Mouse (Mus musculus): ENCODE data around the gene Sult4a1. TPM values are rescaled to one million over a fixed set of nuclear protein-coding genes. Genes with fewer than 3 reads are reported as not detected.

The Sult4a1 gene
- polyA plus RNA-seq, 2 experiments: 0.06 TPM; not detected in 1

DNA sequence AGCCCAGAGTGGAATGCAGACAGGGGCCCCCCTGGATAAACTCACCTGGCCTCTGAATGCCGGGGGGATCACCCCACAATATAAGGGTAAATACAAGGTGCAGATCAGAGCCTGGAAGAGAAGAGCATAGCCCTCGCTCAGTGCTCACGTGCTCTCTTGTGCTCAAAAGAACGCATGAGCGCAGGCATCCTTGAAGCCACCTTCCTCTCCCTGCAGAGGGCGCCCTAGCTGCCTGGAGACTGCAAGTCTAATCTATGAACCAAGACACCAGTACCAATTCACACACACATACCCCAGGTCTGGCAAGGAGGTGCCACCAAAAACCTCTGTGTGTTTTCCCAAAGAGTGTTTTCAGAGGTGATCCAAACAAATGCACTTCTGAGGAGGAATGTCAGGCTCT, 15.1 kb upstream of the Sult4a1 start:
- TF ChIP-seq CTCF (IDR thresholded peaks at IDR 0.05; ENCODE audit: low read depth) (peak; percentile 61), EP300 (IDR thresholded peaks at IDR 0.05; ENCODE audit: low read depth) (no peak)
- Histone ChIP-seq H3K4me2 (ENCODE audit: low read depth) (no peak overlapping the region), H3K36me3 (replicated peaks; ENCODE audit: control insufficient read depth, insufficient read depth, low read depth) (no peaks in the 10 kb centered on the region), H3K27me3 (ENCODE audit: control insufficient read depth, insufficient read depth, low read length) (no peaks in the 10 kb centered on the region), H3K9ac (replicated peaks) (no peak overlapping the region), H3K27ac (no peak overlapping the region), H3K4me1 (replicated peaks; ENCODE audit: control insufficient read depth in 2 of 2, insufficient read depth in 2 of 2, low read length in 1 of 2) (no peaks in the 10 kb centered on the region), H3K4me3 (ENCODE audit: insufficient read depth in 1 of 2, low read depth in 2 of 2, low read length in 2 of 2) (no peak overlapping the region), H3K9me3 (ENCODE audit: control insufficient read depth, low read length) (no peaks in the 10 kb centered on the region)
- 31% methylated on average over 6 of the region's 6 CpGs for WGBS (ENCODE audit: insufficient replicate concordance)
- DNase-seq (ENCODE audit: low read depth in 3 of 3, low spot score in 3 of 3) (no peak), ATAC-seq (ENCODE audit: insufficient read depth) (no peak)

DNA sequence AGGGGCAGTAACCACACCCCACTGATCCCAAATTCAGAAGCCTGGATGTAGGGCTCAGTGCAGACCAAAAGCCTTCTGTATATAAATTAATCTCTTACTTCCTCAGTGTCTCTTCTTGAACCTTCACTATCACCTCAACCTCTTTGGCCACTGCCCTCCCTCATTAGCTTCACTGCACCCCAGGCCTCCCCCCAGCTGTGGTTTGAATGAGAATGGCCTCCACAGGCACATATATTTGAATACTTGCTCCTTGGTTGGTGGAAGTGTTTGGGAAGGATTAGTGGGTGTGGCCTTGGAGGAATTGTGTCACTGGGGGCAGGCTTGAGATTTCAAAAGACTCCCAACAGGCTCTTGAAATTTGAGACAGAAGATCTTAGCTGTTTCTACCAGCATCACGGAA, 10.9 kb upstream of the Sult4a1 start:
- Histone ChIP-seq H3K4me1 (replicated peaks; ENCODE audit: control insufficient read depth in 2 of 2, insufficient read depth in 2 of 2, low read length in 1 of 2) (no peaks in the 10 kb centered on the region), H3K27me3 (ENCODE audit: control insufficient read depth, insufficient read depth, low read length) (no peaks in the 10 kb centered on the region), H3K4me3 (ENCODE audit: insufficient read depth in 1 of 2, low read depth in 2 of 2, low read length in 2 of 2) (no peak overlapping the region), H3K9me3 (ENCODE audit: control insufficient read depth, low read length) (no peaks in the 10 kb centered on the region), H3K27ac (no peak overlapping the region), H3K4me2 (ENCODE audit: low read depth) (no peak overlapping the region), H3K9ac (replicated peaks) (no peak overlapping the region), H3K36me3 (replicated peaks; ENCODE audit: control insufficient read depth, insufficient read depth, low read depth) (no peaks in the 10 kb centered on the region)
- 50% methylated on average over 1 of the region's 1 CpGs for WGBS (ENCODE audit: insufficient replicate concordance)
- TF ChIP-seq CTCF (IDR thresholded peaks at IDR 0.05; ENCODE audit: low read depth) (no peak), EP300 (IDR thresholded peaks at IDR 0.05; ENCODE audit: low read depth) (no peak)
- ATAC-seq (ENCODE audit: insufficient read depth) (no peak), DNase-seq (ENCODE audit: low read depth in 3 of 3, low spot score in 3 of 3) (no peak)

DNA sequence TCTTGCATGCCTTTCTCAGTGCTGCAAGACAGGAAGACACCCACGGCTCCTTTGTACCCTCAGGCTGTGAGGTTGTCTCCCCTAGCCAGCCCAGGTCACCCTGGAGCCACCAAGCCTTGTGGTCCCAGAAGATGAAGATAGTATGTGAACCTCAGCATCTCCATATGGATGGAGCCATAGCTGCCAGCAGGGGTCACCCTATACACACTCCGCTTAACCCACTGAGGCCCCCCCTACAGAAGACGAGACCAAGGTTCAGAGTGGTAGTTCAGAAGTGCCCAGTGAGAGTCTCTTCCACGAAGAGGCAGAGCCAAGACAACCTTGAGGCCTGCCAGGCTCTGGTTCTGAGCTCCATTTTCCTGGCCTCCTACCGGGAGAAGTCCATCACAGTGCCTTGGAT, 10.2 kb upstream of the Sult4a1 start:
- no peaks in the 10 kb centered on the region for H3K36me3 ChIP-seq (replicated peaks; ENCODE audit: control insufficient read depth, insufficient read depth, low read depth)
- no peaks in the 10 kb centered on the region for H3K4me1 ChIP-seq (replicated peaks; ENCODE audit: control insufficient read depth in 2 of 2, insufficient read depth in 2 of 2, low read length in 1 of 2)
- H3K4me3 ChIP-seq (ENCODE audit: insufficient read depth in 1 of 2, low read depth in 2 of 2, low read length in 2 of 2): no peak overlapping the region
- WGBS (ENCODE audit: insufficient replicate concordance): 32% methylated on average over 5 of the region's 5 CpGs
- no peaks in the 10 kb centered on the region for H3K27me3 ChIP-seq (ENCODE audit: control insufficient read depth, insufficient read depth, low read length)
- H3K4me2 ChIP-seq (ENCODE audit: low read depth): no peak overlapping the region
- H3K9ac ChIP-seq (replicated peaks): no peak overlapping the region
- H3K27ac ChIP-seq: no peak overlapping the region
- no peak for DNase-seq (ENCODE audit: low read depth in 3 of 3, low spot score in 3 of 3)
- TF ChIP-seq CTCF (IDR thresholded peaks at IDR 0.05; ENCODE audit: low read depth) (peak; percentile 46), EP300 (IDR thresholded peaks at IDR 0.05; ENCODE audit: low read depth) (no peak)
- ATAC-seq (ENCODE audit: insufficient read depth): no peak
- no peaks in the 10 kb centered on the region for H3K9me3 ChIP-seq (ENCODE audit: control insufficient read depth, low read length)

DNA sequence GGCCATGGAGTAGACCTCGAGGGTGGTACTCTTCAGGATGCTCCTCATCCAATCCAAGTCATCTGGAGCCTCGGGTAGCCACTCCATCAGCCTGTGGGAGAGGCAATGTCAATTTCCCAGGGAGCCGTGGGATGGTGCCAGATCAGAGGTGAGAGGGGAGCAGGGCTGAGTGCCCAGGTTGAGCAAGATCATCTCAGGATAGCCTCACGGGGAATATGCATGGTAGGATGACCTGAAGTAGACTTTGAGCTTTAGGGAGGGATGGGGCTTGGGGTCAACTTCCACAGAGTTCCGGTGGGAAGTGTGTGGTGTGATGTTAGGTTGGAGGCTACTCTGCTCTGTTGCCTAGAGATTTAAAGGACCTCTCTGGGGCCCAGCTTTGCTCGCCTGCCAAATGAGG, 8.3 kb upstream of the Sult4a1 start:
- DNase-seq (ENCODE audit: low read depth in 3 of 3, low spot score in 3 of 3) (no peak), ATAC-seq (ENCODE audit: insufficient read depth) (no peak)
- H3K4me1 ChIP-seq (replicated peaks; ENCODE audit: control insufficient read depth in 2 of 2, insufficient read depth in 2 of 2, low read length in 1 of 2): no peaks in the 10 kb centered on the region
- no peaks in the 10 kb centered on the region for H3K9me3 ChIP-seq (ENCODE audit: control insufficient read depth, low read length)
- no peaks in the 10 kb centered on the region for H3K27me3 ChIP-seq (ENCODE audit: control insufficient read depth, insufficient read depth, low read length)
- WGBS (ENCODE audit: insufficient replicate concordance): 40% methylated on average over 6 of the region's 6 CpGs
- H3K36me3 ChIP-seq (replicated peaks; ENCODE audit: control insufficient read depth, insufficient read depth, low read depth): no peaks in the 10 kb centered on the region
- no peak overlapping the region for H3K27ac ChIP-seq
- H3K4me3 ChIP-seq (ENCODE audit: insufficient read depth in 1 of 2, low read depth in 2 of 2, low read length in 2 of 2): no peak overlapping the region
- TF ChIP-seq CTCF (IDR thresholded peaks at IDR 0.05; ENCODE audit: low read depth): no peak
- TF ChIP-seq EP300 (IDR thresholded peaks at IDR 0.05; ENCODE audit: low read depth): no peak
- no peak overlapping the region for H3K4me2 ChIP-seq (ENCODE audit: low read depth)
- no peak overlapping the region for H3K9ac ChIP-seq (replicated peaks)

DNA sequence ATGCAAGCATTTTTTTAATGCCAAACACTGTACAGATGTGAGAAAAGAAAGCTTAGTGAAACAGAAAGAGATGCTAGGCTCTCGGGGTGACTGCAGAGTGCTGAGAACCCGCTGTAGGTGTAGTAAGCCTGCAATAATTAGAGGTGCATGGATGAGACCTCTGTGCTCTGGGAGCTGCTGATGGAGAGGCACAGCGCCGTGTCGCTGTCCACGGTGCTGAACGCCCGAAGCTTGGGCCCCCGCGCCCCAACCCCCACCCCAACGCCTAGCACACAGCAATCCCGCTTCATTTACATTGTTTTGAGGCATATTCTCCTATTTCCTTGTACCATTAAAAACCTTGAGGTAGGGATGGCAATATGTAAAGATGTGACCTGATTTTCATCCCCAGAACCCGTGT, 3.3 kb upstream of the Sult4a1 start:
- ATAC-seq (ENCODE audit: insufficient read depth): no peak
- H3K4me3 ChIP-seq (ENCODE audit: insufficient read depth in 1 of 2, low read depth in 2 of 2, low read length in 2 of 2): no peak overlapping the region
- DNase-seq (ENCODE audit: low read depth in 3 of 3, low spot score in 3 of 3): no peak
- H3K4me1 ChIP-seq (replicated peaks; ENCODE audit: control insufficient read depth in 2 of 2, insufficient read depth in 2 of 2, low read length in 1 of 2): no peaks in the 10 kb centered on the region
- no peak overlapping the region for H3K27ac ChIP-seq
- no peaks in the 10 kb centered on the region for H3K9me3 ChIP-seq (ENCODE audit: control insufficient read depth, low read length)
- no peak overlapping the region for H3K4me2 ChIP-seq (ENCODE audit: low read depth)
- no peak overlapping the region for H3K9ac ChIP-seq (replicated peaks)
- peaks cover 17% of the 10 kb centered on the region for H3K27me3 ChIP-seq (ENCODE audit: control insufficient read depth, insufficient read depth, low read length)
- H3K36me3 ChIP-seq (replicated peaks; ENCODE audit: control insufficient read depth, insufficient read depth, low read depth): no peaks in the 10 kb centered on the region
- TF ChIP-seq CTCF (IDR thresholded peaks at IDR 0.05; ENCODE audit: low read depth): no peak
- no peak for TF ChIP-seq EP300 (IDR thresholded peaks at IDR 0.05; ENCODE audit: low read depth)
- WGBS (ENCODE audit: insufficient replicate concordance): 5% methylated on average over 13 of the region's 13 CpGs
